In genomic region chr13:28980681-28981080, GRCm38 (mm10) we compare ENCODE assay signal across 24 mouse cellular contexts. TPM values are rescaled to one million over a fixed set of nuclear protein-coding genes. Genes with fewer than 3 reads are reported as not detected.
A peak's percentile ranks its signal among the peaks of the same experiment; 100 is the strongest.
DNase-seq lines count a peak whose midpoint lies in the region; ATAC-seq lines count a peak whose summit lies in the region.
"Had no signal": no experiment of that assay in that cellular context is flagged by ENCODE, and none has a peak within 500 bp of the region (broad histone marks: within the 10 kb centered on the region; RNA-seq: fewer than 3 reads in every experiment).

No protein-coding gene starts in this region.

- no peaks in the 10 kb centered on the region for H3K9me3 ChIP-seq in limb, embryonic 11.5 days (ENCODE audit: control insufficient read depth, low read length)
- H3K9me3 ChIP-seq in limb, embryonic 10.5 days (replicated peaks) = no peaks in the 10 kb centered on the region
- H3K9me3 ChIP-seq: embryonic facial prominence, embryonic 13.5 days; forebrain, embryonic 12.5 days; G1E had no signal

- no peaks in the 10 kb centered on the region for H3K4me1 ChIP-seq in limb, embryonic 11.5 days (ENCODE audit: control insufficient read depth, insufficient read depth, low read length)
- H3K4me1 ChIP-seq in limb, embryonic 10.5 days = no peaks in the 10 kb centered on the region
- H3K4me1 ChIP-seq: embryonic facial prominence, embryonic 13.5 days; embryonic facial prominence, embryonic 15.5 days; forebrain, embryonic 10.5 days; forebrain, embryonic 12.5 days had no signal

- H3K4me2 ChIP-seq in limb, embryonic 11.5 days (ENCODE audit: low read depth, severe bottlenecking) = no peak overlapping the region
- H3K4me2 ChIP-seq: embryonic facial prominence, embryonic 13.5 days; embryonic facial prominence, embryonic 15.5 days; forebrain, embryonic 12.5 days had no signal

- no peaks in the 10 kb centered on the region for H3K27me3 ChIP-seq in limb, embryonic 11.5 days (ENCODE audit: control insufficient read depth, insufficient read depth, low read length)
- no peaks in the 10 kb centered on the region for H3K27me3 ChIP-seq in limb, embryonic 10.5 days (ENCODE audit: low read depth, poor library complexity, severe bottlenecking)
- H3K27me3 ChIP-seq: embryonic facial prominence, embryonic 13.5 days; embryonic facial prominence, embryonic 15.5 days; forebrain, embryonic 12.5 days had no signal

- no peak overlapping the region for H3K9ac ChIP-seq in limb, embryonic 11.5 days (ENCODE audit: low read length)
- H3K9ac ChIP-seq: embryonic facial prominence, embryonic 13.5 days; embryonic facial prominence, embryonic 15.5 days; forebrain, embryonic 12.5 days had no signal

- 54% methylated on average over 4 of the region's 4 CpGs for WGBS in limb, embryonic 11.5 days
- WGBS in limb, embryonic 10.5 days = 61% methylated on average over 4 of the region's 4 CpGs

- H3K27ac ChIP-seq in limb, embryonic 11.5 days (replicated peaks; ENCODE audit: low read depth, low read length) = no peak overlapping the region
- H3K27ac ChIP-seq in limb, embryonic 10.5 days = no peak overlapping the region
- H3K27ac ChIP-seq: embryonic facial prominence, embryonic 13.5 days; embryonic facial prominence, embryonic 15.5 days; forebrain, embryonic 10.5 days; forebrain, embryonic 12.5 days had no signal

- H3K36me3 ChIP-seq in limb, embryonic 11.5 days (ENCODE audit: control insufficient read depth, insufficient read depth, low read length) = no peaks in the 10 kb centered on the region
- no peaks in the 10 kb centered on the region for H3K36me3 ChIP-seq in limb, embryonic 10.5 days
- H3K36me3 ChIP-seq: embryonic facial prominence, embryonic 13.5 days; embryonic facial prominence, embryonic 15.5 days; forebrain, embryonic 10.5 days; forebrain, embryonic 12.5 days; G1E had no signal

- no peak for ATAC-seq in limb, embryonic 11.5 days (ENCODE audit: insufficient number of reproducible peaks, low FRiP score, low TSS enrichment, low read depth)
- ATAC-seq: forebrain, embryonic 14.5 days; forebrain, embryonic 16.5 days had no signal

- H3K4me3 ChIP-seq in limb, embryonic 11.5 days (ENCODE audit: low read depth, low read length) = no peak overlapping the region
- H3K4me3 ChIP-seq in limb, embryonic 10.5 days = no peak overlapping the region
- H3K4me3 ChIP-seq: embryonic facial prominence, embryonic 13.5 days; embryonic facial prominence, embryonic 15.5 days; erythroblast, embryonic 14.5 days; forebrain, embryonic 10.5 days; forebrain, embryonic 12.5 days had no signal

- peak; percentile 2 for DNase-seq in limb, embryonic 11.5 days (ENCODE audit: low spot score)
- no peak for DNase-seq in limb, embryonic 10.5 days (ENCODE audit: low spot score)
- peak; percentile 30 for DNase-seq in Muller cell, postnatal 12 days (ENCODE audit: inconsistent ontology term)
- peak; percentile 82 for DNase-seq in ZHBTc4 (ENCODE audit: low read depth, low spot score)
- DNase-seq in urinary bladder, adult 18-20 months (ENCODE audit: low spot score in 2 of 2) = no peak
- no peak for DNase-seq in spleen, postnatal 36 days (ENCODE audit: low spot score in 2 of 2)
- DNase-seq: adrenal gland, adult 2 months; adrenal gland, postnatal 10 days; adrenal gland, postnatal 25 days; cerebellum, adult 11 months; cerebellum, adult 18-20 months; cerebellum, adult 8-10 months; cerebellum, adult 9-11 months; cerebellum, postnatal 14 days; cerebellum, postnatal 36 days; embryo, embryonic 11 days had no signal

RNA-seq across cellular contexts. Expression of gene Sox4, which starts 27.2 kb away (rescaled TPM):
- 114 and 117 TPM in 2 replicates for polyA plus RNA-seq in limb, embryonic 11.5 days (2014; fragmentation: Nextera tagmentation; extraction: Ambion mirVana)
- polyA plus RNA-seq in limb, embryonic 10.5 days (2016; fragmentation: Nextera tagmentation; extraction: Ambion mirVana) = 53.9 and 72.0 TPM in 2 replicates

Comparison
In these comparisons a context has a peak if more than half of its experiments do, and no peak if none do; other contexts are left out.
1. DNase-seq: peak in limb, embryonic 11.5 days (single experiment), Muller cell, postnatal 12 days (single experiment) and ZHBTc4 (single experiment); none in limb, embryonic 10.5 days (single experiment), urinary bladder, adult 18-20 months (0 of 2) and spleen, postnatal 36 days (0 of 2).